Mouse (Mus musculus) monocyte, adult 2 months (primary cell): Measurements from ENCODE around the gene Sema3f.

Experiments
- DNase-seq, 2 experiments: peaks; one replicate each; pipeline ENCODE4 v3.0.0; 2022; ENCODE audit warnings: low spot score in 2 of 2, low read depth in 1 of 2

Sema3f gene

GRCm38 (mm10) chr9:107709697-107710483, at the start of gene Sema3f:
Gene Sema3f, minus strand, starts transcription at chr9:107710475.
- no peak for DNase-seq

GRCm38 (mm10) chr9:107759593-107759992, 49.3 kb upstream of the Sema3f start:
- no peak for DNase-seq

DNA sequence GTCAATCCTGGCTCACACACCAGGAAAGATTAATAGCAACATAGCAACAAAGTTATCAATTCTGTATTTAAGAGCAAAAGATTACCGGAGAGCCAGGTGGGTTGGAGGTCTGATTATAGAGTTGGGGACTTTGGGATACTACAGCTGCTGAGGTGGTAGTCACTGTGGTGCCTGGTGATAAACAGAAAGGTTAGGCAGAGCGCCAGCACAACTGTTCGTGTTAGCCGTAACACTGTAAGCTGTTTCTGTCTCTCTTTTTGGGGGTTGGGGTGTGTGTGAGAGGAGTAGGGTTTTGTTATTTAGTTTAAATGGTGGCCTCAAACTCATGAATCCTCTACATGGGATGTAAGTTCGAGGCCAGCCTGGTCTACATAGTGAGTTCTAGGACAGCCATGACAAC, 40.1 kb upstream of the Sema3f start:
- DNase-seq: no peak

- DNase-seq: no peak
Measured at GRCm38 (mm10) chr9:107748063-107748462, 37.8 kb upstream of the Sema3f start.

DNA sequence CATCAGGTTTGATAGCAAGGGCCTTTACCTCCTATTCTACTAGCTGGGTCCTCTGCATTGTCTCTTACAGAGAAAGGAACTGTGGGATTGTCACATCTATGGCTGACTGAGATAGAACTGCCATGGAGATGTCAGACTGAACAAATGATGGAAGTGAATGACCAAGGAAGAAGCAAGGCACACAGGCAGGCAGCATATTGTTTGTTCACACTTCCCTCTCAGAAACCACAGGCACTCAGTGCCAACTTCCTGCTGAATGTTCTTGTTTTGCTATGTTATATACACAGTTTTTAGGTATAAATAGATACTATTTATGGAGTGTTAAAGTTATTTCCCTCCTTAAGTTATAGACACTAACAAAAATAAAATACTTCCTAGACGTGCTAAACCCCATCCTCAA, 37.0 kb upstream of the Sema3f start:
- no peak for DNase-seq

DNA sequence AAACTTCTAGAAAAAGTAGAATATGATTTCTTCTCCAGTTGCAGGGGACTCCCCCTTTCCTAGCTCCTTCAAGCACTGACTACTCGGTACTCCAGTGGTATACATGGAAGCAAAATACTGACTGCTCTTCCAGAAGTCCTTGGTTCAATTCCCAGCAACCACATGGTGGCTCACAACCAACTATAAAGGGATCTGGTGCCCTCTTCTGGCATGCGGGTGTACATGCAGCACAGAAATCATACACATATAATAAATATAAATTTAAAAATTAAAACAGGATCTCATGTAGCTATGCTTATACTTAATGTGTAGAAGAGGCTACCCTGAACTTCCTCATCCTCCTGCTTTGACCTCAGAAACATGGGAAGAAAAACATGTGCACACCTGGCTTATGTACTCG, 36.4 kb upstream of the Sema3f start:
- no peak for DNase-seq

DNA sequence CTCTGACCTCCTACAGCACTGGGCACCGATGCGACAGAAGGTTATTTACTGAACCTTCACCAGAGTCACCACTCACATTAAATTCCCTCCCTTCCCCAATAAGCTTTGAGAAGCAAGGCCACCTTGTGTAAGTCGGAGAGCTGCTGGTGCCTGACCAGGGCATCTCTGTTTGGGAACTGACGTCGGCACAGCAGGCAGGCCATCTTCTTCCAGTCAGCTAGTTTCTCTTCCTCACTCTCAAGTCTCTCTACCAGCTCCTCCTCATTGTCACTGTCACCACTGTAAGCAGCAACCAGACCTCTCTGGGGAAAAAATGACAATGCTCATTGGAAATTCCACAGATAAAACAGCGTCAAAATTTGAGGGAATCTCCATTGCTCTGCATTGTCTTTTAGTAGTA, 33.8 kb upstream of the Sema3f start:
- no peak for DNase-seq

GRCm38 (mm10) chr9:107738841-107739202, 28.5 kb upstream of the Sema3f start:
- DNase-seq: no peak

DNA sequence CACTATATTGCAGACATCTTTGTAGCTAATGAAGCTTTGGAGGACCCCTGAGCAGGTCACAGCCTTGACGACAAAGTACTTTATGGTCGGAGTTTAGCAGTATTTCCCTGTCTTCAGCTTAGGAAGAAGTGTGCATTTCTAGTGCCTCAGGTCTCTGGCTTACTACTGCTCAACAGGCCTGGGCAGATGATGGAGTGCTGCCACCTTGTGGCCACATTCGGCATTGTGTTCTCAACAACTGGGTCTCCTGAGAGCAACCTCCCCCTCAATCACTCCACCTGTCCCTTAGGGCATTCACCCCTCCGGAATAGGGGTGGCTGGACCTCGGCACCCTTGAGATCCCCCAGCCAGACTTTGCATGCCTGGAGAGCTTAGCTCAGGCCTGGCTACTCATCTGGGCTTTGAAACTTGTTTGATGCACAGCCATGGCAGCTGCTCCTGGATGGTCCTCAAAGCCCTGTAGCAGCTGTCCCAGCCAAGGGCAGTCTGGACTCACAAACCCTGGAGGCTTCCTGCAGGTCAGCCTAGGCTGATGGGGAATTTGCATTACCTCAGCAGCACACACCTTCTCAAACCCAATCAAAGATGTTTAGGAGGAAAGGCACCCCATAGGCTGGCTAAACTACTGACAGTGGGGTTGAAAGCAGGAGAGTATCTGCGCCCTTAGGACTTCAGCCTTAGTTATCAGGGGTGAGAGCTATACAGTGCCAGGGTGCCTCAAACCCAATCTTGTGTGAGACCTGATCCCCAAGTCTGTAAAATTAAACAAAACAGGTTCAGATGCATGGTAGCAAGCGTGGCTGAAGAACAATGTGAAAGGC, 28.0 kb upstream of the Sema3f start:
- DNase-seq: peak; percentile 45 to 62

- DNase-seq: no peak
Measured at GRCm38 (mm10) chr9:107736185-107736485, 25.9 kb upstream of the Sema3f start.

- DNase-seq: no peak
Measured at GRCm38 (mm10) chr9:107735356-107736184, 25.3 kb upstream of the Sema3f start.

GRCm38 (mm10) chr9:107734567-107734971, 24.3 kb upstream of the Sema3f start:
- no peak for DNase-seq

DNA sequence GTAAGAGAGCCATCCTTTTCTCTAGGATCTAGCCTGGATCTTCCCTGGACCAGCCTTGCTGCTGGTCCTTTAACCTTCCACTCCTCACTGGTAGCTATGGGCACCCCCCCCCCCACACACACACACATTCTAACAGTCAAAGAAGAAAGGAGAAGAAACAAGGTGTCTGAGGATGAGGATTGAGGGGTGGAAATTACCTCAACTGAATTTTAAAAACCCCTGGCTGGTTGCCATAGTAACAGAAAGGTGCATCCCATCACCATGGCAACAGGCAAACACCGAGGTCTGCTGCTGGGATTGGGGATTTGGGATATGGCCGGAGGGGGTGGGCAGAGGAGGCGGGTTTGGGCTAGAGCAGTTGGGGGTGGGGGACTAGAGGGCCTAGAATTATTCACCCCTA, 19.4 kb upstream of the Sema3f start:
- no peak for DNase-seq

- DNase-seq: no peak
Measured at GRCm38 (mm10) chr9:107728919-107729670, 18.8 kb upstream of the Sema3f start.

- DNase-seq: no peak
Measured at GRCm38 (mm10) chr9:107727041-107727440, 16.8 kb upstream of the Sema3f start.

- peak; percentile 17 to 35 for DNase-seq
Measured at GRCm38 (mm10) chr9:107724796-107725195, 14.5 kb upstream of the Sema3f start.

DNA sequence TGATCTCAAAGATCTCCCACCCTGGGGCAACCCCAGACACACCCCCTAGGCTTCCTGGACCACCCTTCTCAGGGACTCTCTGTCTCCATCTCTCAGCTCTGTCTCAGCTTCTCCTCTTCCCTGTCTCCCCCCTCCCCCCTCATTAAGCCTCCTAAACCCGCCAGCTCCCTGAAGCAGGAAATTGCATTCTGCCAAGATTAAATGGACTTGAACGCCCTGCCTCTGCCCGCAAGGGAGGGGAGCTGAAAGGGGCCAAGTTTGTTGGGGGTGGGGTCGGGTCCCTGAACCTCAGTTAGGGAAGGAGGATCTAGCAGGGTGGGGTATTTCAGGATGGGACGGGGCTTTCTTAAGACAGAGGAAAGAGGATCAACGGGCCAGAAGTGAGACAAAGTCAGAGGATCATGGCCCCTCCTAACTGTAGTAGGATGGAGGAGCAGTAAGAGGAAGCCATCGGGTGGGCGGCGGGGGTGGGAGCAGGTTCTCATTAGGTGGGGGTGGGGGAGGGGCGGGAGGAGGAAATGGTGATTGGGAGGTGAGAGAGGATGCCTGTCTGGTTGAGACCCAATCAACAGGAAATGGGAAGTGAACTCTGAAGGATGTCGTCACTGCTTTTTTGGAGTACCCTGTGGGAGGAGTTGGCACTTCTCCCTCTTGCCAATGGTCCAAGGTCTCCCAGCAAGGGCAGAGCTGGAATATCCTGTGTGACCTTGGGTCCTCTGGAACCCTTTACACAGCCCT, 13.7 kb upstream of the Sema3f start:
- DNase-seq: peak in 1 of 2 experiments; percentile 18

- no peak for DNase-seq
Measured at GRCm38 (mm10) chr9:107723292-107723691, 13.0 kb upstream of the Sema3f start.

DNA sequence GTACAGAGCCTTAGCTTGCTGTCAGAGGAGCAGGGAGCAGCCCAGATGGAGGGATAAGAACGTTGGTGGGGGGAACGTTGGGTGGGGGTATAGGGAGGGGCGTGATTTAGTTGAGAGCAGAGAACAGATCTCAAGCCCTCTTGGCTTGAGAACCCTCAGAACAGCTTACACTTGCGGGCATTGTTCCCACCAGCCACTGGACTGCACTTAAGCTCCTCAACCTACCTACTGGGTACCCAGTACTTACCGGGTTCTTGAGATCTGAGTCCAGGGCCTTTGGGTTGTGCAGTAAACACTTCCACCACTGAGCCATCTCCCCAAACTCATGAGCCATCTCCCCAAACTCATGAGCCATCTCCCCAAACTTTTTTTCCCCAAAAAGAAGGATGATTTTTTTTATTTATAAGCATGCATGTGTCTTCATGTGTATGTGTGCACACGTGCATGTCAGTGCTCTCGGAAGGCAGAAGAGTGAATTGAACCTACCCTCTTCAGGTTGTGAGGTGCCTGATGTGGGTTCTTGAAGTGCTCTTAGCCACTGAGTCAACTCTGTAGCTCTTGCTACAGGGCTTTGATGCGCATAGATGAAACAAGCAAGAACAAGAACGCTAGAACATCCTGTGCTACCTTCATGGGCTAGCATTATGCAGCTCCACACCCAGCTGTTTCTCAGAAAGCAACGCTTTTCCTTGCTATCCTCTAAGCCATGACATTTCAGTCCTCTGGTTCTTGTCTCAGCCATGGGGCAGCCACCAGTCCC, 8.7 kb upstream of the Sema3f start:
- DNase-seq: no peak

GRCm38 (mm10) chr9:107716951-107717350, 6.7 kb upstream of the Sema3f start:
- DNase-seq: no peak
